Mouse (Mus musculus) ovary, adult 18-20 months (tissue): Measurements from ENCODE around the gene Arel1.

Source experiments
- DNase-seq: peaks from one replicate; pipeline ENCODE4 v3.0.0; 2022; ENCODE audit warnings: low spot score, mixed read lengths

The Arel1 gene

GRCm38 (mm10) chr12:84948584-84949285 is 22.0 kb downstream of the Arel1 start:
- DNase-seq: no peak

- no peak for DNase-seq
These were observed 22.7 kb downstream of the Arel1 start for GRCm38 (mm10) chr12:84947894-84948583.

DNA sequence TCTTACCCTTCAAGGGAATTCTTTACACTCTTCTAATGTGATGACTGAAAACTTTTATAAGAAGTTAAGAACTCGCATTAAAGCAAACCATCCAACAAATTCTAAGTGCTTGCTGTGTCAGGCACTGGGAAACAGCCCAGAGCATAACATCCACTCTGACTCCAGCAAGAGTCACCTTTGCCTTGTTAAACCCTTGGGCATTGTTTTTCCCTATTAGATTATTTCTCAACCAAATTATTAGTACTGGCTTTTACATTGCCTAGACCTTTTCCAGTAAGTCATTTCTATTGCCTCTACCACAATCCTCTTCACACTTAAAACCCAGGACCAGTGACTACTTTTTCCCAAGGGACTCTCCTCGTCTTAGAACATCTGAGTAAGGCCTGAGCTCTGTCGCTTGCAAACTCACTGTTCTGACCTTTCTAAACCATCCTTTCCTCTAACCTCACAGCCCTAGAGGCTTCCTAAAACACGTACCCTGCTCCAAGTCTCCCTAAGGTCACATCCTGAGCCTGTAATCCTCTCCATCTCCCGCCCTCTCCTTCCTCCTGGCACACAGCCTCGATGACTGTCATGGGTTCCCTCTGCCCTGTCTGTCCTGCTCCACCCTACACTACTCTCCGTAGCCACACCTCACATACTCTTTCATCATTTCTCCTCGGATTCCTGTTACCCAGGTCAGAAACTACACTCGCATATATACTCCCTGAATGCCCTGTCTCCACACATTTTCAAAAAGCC is 25.7 kb downstream of the Arel1 start:
- no peak for DNase-seq

DNA sequence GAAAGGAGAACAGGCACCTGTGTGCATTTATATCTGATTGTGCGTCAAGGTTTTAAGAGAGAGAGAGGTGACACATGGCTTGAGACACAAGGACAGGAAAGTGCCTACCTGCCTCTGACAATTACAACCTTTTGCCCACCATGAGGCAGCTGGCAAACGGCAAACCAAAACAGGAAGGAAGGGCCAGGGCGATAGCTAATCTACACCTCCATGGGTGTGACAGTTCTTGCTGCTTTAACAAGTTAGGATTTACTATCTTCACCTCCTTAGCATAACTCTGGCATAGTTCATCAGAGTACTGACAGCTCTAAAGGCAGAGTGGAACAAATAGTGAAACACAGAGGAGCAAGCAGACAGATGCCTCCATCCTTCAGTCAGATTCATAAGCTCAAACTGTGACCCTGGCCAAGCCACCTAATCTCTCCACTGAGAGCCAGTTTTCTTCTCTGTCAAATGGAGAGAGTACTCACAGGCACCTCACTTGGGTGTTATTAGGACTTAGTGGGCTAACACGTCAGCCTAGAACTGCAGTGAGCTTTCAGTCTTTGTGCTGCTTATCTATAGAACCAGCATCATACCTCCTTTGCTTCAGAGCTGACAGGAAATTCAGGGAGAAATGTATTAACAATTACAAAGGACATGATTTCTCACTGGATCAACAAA is 26.4 kb downstream of the Arel1 start:
- no peak for DNase-seq

- no peak for DNase-seq
These were observed 27.4 kb downstream of the Arel1 start for GRCm38 (mm10) chr12:84943006-84943952.

- no peak for DNase-seq
These were observed 29.0 kb downstream of the Arel1 start for GRCm38 (mm10) chr12:84941717-84942116.

GRCm38 (mm10) chr12:84940343-84940742 is 30.4 kb downstream of the Arel1 start:
- no peak for DNase-seq

DNA sequence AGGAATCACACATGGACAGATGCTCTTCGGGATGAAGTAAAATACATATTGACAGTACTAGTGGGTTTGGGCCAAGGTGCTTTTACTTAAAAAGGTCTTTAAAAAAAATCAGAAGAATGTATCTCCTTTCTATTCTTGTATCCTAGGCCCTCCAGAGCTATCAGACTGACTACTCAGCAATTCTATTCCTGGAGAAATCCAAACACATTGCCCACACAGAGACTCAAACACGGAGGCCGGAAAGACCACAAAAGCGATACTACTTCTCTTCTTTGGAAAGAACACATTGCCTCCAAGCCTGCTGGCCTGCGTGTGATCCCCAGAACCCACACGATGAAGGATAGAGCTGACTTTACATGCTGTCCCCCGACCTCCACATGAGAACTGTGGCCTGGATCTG is 31.6 kb downstream of the Arel1 start:
- DNase-seq: no peak

GRCm38 (mm10) chr12:84935343-84935742 is 35.4 kb downstream of the Arel1 start:
- DNase-seq: no peak

DNA sequence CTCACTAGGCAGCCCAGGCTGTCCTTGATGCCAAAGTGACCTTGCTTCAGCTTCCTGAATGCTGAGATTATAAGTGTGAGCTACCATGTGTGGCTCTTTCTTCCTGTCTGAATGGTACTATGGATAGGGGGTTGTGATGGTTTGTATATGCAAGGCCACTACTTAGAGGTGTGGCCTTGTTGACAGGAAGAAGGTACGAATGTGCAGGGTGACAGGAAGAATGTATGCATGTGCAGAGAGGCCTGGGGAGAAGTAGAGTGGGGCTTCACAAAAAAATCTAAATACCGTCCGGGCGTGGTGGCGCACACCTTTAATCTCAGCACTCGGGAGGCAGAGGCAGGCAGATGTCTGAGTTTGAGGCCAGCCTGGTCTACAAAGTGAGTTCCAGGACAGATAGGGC is 38.5 kb downstream of the Arel1 start:
- DNase-seq: no peak

- DNase-seq: no peak
These were observed 44.2 kb downstream of the Arel1 start for GRCm38 (mm10) chr12:84926542-84926941.

DNA sequence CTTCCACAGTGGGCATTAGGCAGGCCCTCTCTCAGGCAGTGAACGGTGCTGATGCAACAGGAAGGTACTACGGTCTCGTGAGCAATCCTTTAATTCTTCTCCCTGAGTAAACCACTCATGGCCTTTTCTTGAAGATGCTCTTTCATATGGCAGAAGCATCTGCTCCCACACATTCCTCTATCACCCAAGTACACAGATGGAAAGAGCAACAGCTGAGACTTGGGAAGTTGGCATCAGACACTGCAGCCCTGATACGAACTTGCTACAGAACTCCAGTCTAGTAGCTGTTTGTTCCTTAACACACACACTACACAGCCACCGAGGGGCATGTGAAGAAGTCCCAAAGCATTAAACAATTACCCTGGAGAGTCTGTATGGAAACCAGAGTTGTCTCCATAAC is 46.4 kb downstream of the Arel1 start:
- DNase-seq: no peak

DNA sequence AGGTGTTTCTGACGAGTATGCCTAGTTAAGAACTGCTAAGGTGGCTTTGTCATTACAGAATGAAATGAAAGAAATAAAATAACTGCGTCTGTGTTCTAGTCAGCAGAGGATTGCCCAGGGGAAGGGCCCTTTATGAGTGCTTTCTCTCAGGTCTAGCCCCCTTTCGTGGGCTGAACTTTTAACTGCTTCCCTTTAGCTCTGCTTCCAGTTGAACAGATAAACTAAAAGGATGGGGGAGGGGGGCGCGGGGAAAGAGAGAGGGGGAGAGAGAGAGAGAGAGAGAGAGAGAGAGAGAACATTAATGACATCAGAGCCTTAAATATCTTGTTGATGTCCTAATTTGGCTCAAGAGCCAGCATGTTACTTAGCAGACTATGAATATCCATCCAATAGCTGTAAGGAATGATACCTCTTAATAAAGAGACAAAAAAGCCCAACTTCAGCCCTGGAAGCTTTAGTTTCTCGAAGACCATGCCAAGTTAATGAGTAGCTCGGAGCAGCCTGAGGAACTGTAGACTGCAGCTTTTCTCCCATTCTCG is 48.8 kb downstream of the Arel1 start:
- DNase-seq: no peak

DNA sequence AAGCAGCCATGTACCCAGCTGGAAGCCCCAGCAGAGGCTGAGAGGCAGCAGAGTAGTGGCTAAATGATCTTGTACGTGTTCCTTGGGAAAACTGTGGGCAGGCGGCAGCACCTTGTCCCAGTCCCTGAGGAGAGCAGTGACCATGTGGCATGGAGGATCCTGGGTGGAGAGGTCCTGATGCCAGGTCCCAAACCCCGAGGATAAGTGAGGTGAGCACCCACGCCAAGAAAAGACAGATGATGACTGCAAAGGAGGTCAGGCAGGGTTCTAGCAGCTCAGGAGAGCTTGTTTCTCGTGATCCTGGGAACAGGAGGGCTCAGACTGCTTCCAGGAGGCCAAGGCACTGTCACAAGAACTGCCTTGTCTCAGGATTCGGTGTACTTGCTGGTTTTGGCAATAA is 51.9 kb downstream of the Arel1 start:
- no peak for DNase-seq

GRCm38 (mm10) chr12:84917799-84918198 is 52.9 kb downstream of the Arel1 start:
- DNase-seq: no peak

GRCm38 (mm10) chr12:84914959-84915358 is 55.7 kb downstream of the Arel1 start:
- no peak for DNase-seq

- DNase-seq: no peak
These were observed 58.0 kb downstream of the Arel1 start for GRCm38 (mm10) chr12:84912652-84913104.

- no peak for DNase-seq
These were observed 59.1 kb downstream of the Arel1 start for GRCm38 (mm10) chr12:84911640-84912039.

DNA sequence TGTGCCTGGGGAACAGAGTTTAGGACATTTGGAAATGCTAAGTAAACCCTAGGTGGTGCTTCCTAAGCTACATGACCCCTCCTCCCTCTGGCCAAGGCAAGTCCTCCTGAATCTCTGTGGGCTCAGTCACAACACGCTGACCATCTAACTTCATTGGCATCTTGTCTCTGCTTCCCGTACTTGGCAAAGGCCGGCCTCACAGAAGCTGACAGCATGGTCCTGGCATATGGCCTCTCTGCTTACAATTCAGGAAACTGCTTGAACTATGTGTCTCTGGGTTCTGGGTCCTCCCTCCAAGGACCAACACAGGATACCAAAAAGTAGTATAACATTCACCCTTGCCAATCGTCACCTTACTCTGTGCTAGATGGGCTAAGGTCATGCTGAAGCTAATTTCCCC is 60.6 kb downstream of the Arel1 start:
- no peak for DNase-seq

GRCm38 (mm10) chr12:84907627-84908480 is 62.8 kb downstream of the Arel1 start:
- no peak for DNase-seq
